Mouse (Mus musculus) megakaryocyte, adult 5-6 weeks (primary cell): Measurements from ENCODE around the gene Efna2. TPM values are rescaled to one million over a fixed set of nuclear protein-coding genes. Genes with fewer than 3 reads are reported as not detected.
"Not testable (repeated sequence)": the region's sequence is repeated elsewhere in the genome, so short reads cannot be mapped to it uniquely, and the experiment has no call there.

Experiments used
- ATAC-seq: 2 replicates; pipeline ENCODE4 v1.8.0; 2016; ENCODE audit warnings: mild to moderate bottlenecking, inconsistent platforms; ENCODE audit not compliant: poor library complexity, severe bottlenecking
- total RNA-seq, 2 experiments: library from RNA; stranded (forward) in 1 of 2; stranded (reverse) in 1 of 2; fragments of 153-499, 151-499 nt in 1 of 2; fragments of 221-1000, 200-1000 nt in 1 of 2; gene quantifications; 2 replicates each; pipeline versions ENCODE4 v1.2.3 to v1.2.4; 2015 to 2017

Gene Efna2
- total RNA-seq, 2 experiments from 2014 or later: 0.49 TPM; not detected in 1

DNA sequence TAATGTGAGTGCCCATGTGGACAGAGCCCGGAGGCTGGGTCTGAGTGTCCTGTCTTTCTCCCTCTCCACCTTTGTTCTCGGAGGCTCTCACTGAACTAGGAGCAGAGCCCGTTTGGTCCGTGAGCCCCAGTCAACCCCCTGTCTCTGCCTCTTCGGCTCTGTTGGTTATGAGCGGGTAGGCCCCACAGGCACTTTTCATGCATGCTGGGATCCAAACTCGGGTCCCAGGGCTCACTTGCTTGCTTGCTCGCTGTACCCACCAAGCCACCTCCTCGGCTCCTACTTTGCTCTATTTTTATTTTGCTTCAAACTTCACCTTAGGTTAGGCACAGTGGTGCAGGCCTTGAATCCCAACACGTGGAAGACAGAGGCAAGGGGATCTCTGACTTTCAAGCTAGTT, 8.5 kb downstream of the Efna2 start:
- no peak for ATAC-seq

DNA sequence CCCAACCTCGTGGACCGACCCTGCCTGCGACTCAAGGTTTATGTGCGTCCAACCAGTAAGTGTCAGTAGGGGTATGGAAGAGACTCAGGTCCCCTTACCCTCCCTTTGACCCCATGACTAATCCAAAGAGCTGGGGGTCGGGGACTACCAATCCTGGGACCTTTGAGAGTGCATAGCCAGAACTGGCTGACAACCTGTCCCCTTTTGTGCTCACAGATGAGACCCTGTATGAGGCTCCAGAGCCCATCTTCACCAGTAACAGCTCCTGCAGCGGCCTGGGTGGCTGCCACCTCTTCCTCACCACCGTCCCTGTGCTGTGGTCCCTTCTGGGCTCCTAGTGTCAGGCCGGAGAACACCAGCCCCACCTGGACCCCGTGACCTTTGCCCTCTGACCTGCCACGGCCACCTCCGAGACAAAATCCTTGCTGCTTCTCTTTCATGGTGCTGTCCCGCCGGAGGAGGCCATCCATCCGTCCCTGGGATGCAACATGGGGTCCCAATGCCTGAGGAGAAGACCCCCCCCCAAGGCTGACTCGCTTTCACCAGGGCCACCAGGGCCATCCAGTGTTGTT, 9.3 kb downstream of the Efna2 start:
- no peak for ATAC-seq

DNA sequence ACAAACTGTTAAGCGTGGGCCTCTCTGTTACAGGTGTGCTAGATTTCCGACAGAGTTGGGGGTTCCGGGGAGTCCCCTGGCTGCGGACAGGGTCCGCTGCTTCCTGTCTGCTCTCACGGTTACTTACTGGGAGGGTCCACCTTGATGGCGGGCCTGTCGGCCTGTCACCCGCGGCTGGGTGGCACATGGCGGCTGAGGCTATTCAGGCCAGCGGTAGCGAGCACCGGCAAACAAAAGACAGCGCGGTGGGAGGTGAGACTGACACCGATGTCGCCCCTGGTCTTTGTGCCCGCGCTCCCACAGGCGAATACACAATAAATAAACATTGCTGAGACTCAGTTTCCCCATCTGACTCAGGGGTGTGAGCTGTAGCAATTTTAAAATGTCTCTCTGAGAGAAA, 10.7 kb downstream of the Efna2 start:
- no peak for ATAC-seq

DNA sequence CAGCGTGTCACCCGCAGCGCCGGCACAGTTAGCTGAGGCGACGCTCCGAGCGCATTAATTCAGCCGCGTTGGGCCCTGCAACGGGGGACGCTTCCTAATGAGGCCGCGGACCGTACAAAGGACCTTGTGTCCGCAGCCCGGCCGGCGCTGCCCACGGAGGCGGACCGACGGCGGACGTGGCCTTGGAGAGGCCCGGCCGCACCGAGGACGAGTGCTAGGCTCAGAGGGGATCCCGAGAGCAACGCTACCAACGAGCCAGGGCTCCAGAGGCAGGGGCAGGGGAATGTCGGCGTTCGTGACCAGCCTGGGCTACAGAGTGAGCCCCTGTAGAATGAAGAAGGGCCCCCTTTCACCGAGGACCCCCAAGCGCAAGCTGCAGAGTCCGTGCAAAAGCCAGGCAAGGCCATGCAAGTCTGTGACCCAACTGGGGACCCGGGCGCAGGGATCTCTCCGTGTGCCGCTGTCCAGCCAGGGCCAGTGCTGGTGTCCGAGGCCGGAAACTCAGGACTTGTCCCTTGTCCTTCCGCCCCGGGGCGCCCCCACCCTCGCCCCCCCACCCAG, 11.3 kb downstream of the Efna2 start:
- ATAC-seq: no peak

DNA sequence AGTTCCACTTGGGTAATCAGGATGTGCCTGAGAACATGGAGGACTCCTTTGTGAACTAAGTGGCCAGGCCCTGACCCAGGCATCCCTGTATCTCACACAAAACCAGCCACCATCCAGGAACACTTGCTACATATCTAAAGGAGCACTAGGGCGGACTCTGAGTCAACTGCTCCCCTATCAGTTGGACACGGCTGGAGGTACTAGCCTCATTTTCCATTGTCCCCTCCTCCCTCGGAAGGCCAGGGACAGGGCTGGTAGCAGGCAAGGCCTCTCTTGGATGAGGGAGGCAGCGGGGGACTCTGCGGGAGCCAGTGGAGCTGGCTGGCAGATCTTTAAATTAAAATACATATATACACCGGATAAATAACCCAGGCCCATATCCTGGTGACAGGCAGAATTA, 14.7 kb downstream of the Efna2 start:
- ATAC-seq: no peak

DNA sequence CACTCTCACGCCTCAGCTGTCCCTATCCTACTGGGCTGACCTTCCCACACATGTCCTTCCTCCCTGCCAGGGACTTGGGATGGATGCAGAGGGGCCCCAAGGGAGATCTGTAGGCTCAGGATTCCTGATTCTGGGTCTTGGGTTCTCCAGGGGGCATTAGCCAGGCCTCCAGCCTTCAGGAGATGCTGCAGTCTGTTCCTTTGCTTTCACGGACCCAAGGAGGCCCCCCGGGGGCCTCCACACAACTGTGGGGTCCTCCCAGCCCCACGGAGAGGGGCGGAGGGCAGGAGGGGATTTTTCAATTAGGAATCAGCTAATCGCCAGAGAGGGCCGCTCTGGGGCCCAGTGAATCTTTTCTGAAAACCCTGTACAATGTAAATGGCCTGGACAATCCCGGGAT, 15.2 kb downstream of the Efna2 start:
- ATAC-seq: no peak

DNA sequence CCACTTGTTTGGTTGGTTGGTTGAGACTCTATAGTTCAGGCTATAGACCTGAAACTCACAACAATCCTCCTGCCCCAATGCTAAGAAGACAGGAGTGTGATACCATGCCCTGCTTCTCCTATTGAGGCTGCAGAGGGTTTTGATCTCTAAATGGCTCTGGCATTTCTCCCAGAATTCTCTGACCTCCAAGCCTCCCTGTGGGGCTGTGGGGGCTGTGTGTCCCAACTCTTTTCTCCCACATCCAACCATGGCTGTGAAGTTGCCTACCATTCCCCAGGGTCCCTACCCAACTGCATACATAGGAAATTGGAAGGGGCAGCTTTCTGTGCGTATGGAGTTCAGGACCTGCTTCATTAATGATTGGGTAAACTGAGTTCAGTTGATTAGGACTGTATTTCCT, 16.9 kb downstream of the Efna2 start:
- ATAC-seq: no peak

DNA sequence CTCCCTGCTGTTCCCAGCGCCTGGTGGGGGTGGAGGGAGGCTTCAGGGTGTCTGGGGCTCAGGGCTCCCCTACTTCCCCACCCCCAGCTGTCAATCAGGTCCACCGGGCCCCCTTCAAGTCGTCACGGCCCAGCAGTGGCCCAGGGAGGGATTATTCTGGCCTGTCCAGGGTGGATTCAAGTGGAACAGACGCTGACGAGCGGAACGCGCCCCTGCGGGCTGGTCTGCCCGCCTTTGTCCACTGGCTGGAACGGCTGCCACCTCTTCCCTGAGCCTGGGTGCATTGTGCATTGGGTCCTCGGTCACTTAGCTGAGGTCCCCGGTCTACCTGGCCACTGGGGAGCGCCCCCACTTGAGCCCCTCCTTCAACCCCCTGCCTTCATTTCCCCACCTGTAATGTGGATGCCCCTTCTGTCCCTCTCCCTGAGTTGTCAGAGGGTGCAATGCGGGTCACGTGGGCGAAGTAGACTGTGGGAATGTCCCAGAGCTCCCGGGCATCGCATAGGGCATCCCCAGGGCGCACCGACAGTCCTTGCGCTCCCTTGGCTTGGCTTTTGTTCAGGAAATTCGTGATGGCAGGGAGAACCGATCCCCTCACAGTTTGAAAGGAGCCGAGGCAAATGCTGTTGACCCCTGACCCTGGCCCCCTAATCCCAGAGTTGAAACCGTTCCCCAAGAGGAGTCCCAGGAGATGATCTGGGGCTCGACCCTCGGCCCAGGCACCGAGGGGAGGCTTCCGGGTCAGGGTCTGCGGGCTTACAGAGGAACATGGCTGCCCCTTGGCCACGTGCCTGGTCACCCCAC, 17.7 kb downstream of the Efna2 start:
- ATAC-seq: no peak

DNA sequence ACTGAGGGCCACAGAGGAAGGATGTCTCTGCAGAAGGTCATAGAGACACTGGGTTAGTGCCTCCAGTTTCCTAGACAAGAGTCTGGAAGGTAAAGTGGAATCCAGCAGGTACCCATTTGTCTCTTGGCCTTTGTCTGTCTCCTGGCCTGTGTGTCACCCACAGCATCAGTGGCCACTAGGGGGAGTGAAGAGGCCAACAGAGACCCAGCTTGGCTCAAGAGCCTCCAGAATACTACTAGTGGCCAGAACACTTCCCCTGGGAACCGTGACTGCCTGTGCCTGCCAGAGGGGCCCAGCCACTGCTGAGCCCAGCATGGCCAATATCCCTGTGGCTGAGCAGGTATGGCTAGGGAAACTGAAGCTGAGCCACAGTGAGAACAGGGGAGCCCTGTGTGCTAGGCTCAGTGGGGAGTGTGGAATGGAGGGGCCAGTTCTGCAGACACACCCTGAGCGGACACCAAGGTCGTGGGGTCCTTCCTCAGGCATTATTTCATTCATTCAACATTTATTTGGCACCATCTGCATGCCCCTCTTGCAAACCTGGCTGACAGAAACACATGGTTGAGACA, 20.2 kb downstream of the Efna2 start:
- ATAC-seq: peak; percentile 99

DNA sequence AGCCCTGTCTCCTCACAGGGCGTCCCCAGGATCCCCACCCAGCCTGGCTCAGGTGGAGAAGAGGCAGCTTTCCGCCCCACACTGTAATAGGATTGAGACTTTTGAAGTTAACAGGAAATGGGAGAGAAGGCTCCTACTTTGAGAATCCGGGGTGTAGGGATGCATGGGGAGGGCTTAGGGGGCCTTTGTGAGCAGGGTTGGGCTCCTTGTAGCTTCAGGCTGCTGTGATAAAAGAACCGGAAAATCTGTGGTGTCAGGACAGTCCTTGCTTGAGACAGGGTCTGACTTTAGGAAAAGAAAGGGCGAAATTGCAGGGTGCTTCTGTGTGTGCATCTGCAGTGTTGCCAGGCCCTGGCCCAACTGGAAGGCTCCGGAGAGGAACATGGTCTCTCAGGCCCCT, 21.2 kb downstream of the Efna2 start:
- ATAC-seq: no peak

DNA sequence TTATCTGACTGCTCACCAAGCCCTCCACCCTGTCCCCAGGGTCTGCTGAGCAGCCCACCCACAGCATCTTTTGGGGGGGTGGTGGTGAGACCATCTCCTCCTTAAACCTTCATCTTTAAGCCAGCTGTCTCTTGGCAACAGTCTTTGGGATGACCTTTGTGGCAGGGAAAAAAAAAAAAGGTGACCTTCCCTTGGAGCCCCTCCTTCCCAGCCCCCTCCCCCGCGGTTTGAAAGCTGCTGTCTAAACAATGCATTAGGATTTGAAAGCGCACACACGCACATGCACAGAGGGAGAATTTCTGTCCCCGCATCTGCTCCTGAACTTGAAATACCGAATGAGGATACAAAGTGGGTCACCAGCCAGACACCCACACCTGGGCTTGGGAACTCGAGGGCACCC, 24.8 kb downstream of the Efna2 start:
- no peak for ATAC-seq

DNA sequence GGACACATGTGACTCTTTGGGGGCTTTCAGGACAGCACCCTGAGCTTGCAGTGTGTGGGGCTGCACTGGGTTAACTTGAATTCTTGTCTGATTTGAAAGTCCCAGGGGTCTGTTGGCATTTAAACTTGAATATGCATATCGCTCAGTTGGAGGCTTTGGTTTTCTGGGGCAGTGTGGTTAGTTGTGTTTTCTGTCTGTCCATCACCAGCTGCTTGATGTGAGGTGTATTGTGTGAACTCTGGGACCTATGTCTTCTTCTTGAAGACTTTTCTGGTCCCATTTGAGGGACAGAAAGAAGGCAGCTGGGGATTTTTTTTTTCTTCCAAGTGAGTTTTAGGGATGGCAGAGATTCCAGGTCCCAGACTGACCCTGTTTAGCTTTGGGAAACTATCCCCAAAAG, 27.9 kb downstream of the Efna2 start:
- no peak for ATAC-seq

DNA sequence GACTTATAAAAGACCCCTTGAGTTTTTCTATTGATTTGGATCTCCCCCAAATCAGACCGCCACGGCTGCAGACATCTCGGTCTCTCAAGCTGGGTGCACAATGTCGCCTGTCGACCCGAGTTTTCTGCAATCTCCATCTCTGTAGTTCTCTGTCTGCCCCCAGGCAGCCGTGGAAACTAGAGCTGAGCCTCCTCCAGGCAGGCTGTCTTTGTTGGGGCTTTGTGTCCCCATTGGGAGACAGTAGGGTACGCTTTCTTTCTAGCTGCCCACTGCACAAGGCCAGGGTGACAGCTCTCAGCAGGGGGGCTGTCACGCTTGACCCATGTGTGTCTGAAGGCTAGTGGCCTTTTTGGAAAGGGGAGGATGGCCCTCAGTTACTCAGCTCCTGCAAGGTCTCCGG, 28.4 kb downstream of the Efna2 start:
- ATAC-seq: no peak

DNA sequence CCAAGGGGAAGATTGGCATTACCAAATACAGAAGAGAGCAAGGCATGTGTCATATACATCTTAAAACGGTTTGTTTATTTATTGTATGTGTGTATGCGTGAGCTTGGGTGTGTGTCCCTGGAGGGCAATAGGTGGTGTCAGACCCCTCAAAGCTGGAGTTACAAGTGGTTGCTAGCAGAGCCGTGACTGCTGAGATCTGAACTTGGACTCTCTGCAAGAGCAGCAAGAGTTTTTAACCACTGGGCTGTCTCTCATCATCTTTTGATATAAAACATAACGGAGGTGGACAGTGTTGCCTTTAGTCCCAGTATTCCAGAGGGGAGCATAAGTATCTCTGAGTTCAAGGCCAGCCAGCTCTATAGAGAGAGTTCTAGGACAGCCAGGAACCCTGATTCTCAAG, 29.0 kb downstream of the Efna2 start:
- no peak for ATAC-seq

DNA sequence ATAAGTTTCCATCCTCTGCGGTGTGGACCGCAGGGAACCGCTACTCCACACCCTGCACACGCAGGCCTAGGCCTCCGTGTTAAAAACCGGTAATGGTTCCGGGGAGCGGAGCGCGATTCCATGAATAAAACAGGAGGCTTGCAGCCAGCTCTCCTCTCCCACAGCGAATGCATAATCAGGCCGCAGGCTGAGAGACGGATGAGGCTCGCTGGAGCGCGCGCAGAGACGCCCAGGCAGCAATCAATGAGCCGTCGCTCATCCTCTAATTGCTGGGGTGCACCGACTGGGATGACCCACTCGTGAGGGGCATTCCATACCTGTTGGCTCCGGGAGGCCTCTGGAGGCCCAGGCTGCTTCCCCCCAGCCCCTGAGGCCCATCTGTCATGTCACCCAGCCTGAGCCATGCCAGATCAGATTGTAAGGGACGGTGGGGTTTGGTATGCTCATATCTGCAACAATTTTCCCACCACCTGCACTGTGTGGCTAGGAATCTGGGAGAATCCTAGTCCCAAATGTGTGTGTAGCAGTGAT, 29.6 kb downstream of the Efna2 start:
- ATAC-seq: no peak

DNA sequence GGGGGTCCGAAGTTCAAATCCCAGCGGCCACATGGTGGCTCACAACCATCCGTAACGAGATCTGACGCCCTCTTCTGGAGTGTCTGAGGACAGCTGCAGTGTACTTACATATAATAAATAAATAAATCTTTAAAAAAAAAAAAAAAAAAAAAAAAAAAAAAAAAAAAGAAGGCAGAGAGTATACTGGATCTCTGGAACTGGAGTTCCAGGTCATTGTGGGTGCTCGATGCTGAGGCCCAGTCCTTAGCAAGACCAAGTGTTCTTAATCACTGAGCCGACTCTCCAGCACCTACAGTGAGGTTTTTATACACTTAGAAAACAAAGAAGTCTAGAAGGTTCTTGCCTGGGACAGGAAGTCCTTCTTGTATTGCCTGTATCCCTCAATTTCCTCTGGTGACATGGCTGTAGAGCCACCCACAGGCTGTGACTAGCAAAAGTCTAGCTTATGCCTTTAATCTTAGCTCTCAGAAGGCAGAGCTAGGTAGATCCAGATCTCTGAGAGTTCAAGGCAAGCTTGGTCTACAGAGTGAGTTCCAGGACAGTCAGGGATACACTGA, 32.3 kb downstream of the Efna2 start:
- not testable (repeated sequence) for ATAC-seq

DNA sequence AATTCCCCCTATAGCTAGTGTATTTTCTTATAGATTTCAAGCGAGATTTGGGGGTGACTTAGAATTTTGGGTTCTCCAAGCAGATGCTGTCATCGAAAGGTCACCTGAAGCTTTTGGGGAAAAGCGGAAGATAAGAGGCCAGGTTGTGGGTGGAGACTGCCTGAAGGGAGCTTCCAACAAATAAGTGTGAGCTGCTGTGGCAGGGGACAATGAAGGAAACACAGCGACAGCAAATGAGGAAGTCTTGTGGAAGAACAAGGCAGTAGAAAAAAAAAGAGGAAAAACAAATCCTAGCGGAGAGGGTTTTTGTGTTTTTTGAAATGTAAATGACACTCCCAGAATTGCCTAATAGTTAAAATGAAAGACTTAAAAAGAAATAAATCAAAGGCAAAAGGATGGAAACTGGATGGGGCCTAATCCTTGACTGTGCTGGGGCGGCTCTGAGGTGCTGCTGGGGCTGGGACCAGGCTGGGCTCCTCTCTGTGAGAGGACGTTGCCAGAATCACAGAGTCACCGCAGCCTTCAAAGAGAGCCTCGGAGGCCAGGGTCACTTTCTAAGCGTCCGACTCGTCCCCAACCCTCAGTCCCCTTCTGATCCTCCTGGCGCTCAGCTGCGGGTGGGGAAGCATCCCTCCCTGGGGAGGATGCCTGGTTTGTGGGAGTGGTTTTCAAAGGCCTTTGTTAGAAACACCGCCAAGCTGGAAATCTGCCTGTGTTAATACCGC, 35.9 kb downstream of the Efna2 start:
- peak; percentile 57; the same call in 1 of the 2 replicates for ATAC-seq

DNA sequence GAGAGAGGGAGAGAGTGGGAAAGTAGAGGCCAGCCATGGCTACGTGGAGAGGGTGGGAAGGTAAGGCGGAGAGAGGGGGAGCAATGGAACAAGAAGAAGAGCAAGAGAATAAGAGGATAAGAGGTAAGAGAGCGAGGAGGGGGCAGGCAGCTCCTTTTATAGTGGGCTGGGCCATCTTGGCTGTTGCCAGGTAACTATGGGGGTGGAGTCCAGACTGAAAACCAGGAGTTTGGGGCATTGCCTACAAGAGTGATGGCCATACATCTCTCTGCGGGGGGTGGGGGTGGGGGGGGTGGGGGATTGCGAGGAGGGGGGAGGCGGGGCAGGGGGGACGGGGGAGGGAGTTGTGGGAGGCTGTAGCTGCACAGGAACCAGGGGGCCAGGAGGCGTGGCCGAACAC, 41.4 kb downstream of the Efna2 start:
- no peak for ATAC-seq

DNA sequence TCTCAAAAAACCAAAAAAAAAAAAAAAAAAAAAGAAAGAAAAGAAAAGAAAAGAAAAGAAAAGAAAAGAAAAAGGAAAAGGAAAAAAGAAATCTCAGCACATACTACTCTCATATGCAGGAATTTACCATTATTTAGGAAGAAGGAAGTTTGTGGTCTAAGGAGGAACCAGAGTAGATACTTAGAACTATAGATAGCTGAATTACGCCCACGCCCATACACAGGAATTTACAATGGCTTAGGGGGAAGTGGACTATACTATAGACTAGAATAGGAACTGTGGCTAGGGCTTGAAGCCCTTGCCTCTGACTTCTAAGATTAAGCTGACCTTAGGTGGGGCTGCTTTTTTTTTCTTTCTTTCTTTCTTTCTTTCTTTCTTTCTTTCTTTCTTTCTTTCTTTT, 43.9 kb downstream of the Efna2 start:
- ATAC-seq: not testable (repeated sequence)

DNA sequence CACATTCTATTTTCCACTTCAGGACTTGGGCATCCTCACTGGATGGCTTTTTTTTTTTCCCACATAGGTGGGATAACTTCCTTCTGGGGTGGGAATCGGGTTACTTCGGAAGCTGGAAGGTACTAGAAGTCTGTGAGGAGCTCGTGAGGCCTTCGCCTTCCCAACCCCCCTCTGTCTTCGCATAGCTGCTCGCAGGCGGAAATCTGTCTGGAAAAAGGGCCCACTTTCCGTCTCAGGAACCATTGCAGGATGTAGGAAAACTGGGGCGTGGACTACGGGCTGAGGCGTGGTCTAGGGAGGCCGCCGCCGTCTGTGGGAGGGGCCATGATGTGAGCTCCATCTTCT, 46.8 kb downstream of the Efna2 start:
- ATAC-seq: no peak
